Mouse (Mus musculus) adrenal gland, adult 8-10 months (tissue): ENCODE measurements at regions not wholly inside any gene's neighbourhood (a gene's known extent, or its start where the extent isn't known, plus 50 kb on each side); places are given as distances from the start of the nearest gene placed in this dataset.

ENCODE experiments used
- DNase-seq: peaks from one replicate; pipeline ENCODE4 v3.0.0; 2022

DNA sequence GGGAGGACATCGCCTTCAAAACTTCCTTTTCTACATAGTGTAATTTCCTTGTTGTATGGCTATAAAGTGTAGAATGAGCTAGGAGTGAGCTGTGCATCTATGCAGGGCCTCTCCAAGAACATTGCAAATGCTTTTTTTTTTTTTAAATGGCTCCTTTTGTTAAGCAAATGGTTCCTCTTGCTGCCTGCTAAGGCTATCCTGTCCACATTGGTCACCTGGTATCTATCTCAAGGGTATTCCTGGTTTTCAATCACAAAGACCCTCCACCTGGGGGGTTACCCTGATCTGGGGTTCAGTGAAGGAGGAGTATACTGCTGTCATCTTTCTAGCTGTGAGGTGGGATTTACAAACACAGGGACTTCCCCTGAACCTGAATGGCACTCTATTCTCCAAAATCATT lies 112.9 kb upstream of the Sall1 start:
- DNase-seq, result no peak

DNA sequence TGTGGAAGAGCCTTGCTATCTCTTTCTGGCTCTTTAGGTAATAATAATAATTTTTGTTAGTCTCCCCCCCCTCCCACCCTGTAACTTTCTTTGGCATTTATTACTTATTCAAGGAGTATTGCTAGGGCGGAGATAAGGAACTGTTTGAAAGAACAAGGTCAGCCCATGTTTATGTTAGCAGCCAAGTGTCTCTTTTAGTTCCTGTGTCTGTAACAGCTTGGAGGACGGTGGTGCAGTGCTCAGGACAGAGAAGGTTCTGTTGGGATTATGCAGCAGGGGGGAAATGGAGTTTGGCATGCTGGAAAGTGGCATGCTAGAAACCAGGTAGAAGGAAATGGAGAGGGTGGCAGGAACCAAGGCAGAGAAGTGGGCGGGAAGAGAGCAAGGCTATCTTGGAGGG lies 109.6 kb upstream of the Sall1 start:
- no peak for DNase-seq

- no peak for DNase-seq
Measured at GRCm38 (mm10) chr8:89152867-89153595, 109.1 kb upstream of the Sall1 start.

GRCm38 (mm10) chr8:89152331-89152730 lies 108.4 kb upstream of the Sall1 start:
- DNase-seq, result no peak

DNA sequence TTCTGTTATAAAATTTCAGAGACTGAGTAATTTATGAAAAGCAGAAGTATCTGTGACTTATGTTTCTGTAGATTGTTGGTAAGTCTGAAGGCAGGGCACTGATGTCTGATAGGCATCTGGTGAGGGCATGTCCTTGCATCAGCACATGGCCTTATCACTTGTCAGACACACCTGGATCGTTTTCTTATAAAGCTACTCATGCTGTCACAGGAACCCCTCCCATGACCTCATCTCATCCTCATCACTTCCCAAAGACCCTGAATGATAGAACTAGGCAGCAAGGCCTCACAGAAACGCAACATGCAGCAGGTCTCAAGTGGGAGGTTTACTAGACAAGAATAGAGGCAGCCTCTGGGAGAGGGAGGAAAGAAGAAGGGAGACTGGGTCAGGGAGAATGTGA lies 107.0 kb upstream of the Sall1 start:
- DNase-seq, result no peak

DNA sequence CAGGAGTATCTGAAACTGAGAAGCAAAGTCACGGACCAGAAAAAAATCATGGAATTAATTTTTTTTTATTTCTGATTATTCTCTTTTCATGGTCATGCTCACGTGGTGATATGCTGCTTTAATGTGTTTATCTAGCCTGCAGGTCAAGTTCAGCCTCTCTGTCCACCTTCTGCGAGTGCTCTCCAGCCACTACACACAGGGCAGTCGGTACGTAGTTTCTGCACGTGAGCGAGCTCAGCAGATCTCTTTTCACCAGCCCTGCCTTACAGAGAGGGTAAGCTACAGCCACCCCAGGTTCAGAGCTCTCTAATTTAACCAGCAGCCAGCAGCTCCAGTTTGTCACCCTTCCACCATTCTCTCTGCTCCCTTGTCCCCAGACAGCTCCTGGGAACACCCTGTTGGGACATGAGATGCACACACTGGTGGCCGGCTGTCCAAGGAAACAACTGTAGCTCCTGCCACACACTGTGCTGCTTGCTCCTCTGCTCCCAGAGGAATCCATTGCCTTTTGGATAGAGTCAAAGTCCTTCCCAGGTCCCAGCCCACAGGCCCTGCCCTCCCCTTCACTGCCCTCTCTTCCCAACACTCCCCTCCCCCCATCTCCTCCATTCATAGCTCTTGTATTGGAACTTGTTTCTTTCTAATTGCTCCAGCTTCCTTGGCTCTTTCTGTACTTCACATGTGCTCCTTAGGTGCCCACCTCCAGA lies 97.7 kb upstream of the Sall1 start:
- no peak for DNase-seq

- no peak for DNase-seq
Measured at GRCm38 (mm10) chr8:89139876-89140275, 95.9 kb upstream of the Sall1 start.

DNA sequence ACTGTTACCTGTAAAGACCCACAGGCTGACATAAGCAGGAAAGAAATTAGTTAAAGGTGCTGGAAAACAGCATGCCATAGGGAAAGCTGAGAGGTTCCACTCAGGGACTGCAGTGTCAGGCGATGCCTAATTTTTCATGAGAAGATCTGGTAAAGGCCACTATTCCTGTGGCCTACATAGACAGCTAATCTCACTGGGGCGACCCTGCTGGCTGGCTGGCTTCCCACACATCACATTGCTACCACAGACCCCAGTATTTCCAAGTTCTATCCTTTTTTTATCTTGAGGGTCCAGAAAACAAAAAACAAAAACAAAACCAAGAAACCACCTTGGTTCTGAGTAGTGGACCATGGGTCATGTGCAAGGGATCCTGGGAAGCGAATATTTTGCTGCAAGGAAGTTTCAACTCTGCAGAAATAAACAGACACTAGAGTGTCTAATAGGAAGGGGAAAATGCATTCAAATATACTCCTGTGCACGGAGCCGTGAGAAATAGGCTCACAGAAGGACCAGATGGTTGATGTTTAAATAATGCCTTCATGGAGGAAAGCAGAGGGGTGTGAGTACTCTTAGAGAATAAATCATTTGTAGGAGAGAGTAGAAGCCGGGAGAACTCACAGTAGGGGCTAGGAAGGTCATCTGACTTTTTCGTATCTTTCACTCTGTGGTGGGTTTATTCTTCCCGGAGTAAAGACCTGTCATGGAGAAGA lies 94.6 kb upstream of the Sall1 start:
- no peak for DNase-seq

DNA sequence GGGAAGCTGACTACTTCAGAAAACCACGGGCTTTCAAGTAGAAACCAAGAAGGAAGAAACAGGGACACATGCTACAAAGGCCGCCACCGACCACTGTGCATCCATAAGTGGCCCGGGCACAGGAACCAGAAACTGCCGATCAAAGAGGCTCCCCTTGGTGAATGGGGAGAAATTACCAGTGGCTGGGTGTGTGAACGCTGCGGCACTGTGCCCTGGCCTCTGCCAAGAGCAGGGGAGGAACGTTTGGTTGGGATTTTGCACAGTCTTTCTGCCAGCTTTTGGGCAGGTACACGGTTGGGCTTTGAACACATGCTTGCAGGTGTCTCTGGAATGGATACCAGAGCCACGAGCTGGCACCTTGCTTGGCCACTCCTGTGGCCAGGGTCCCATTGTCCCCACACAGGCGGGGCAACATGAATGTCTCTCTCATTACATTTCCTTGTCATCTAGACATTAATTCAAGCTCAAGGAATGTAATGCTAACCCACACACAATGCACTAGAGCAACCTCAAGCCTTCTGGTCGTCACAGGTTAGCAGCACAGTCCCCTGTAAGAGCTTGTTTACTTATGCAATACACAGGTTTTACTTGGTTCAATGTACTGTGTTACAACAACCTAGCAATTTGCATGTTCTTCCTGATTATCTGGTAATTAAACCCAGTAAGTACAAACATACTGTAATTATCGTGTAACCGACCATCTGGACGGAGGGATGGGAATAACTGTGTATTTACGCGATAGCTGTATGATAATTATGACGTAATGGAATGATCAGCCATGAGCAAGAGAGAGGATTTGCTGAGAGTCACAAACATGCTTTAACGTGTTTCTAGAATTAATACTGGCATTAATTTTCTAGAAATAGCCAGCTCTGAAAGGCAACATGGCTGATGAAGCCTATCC lies 90.9 kb upstream of the Sall1 start:
- DNase-seq, result no peak

DNA sequence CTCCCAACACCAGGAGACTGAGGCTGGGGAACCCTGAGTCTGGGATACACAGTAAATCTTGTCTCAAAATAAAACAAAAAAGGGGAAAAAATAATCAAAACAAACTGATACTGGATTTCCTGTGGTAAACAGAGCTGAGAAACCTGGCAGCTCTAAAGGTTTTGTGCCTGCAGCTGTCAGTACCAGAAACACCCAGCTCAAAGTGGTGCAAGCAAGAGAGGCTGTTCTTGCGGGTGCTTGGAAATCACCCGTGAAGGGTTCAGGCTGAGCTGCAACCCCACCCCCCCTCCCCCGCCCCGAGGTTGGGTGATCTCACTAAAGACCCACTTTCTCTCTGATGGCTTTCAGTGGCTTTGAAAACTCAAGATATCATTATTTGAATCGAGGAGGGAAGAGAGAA lies 90.1 kb upstream of the Sall1 start:
- DNase-seq, result no peak

DNA sequence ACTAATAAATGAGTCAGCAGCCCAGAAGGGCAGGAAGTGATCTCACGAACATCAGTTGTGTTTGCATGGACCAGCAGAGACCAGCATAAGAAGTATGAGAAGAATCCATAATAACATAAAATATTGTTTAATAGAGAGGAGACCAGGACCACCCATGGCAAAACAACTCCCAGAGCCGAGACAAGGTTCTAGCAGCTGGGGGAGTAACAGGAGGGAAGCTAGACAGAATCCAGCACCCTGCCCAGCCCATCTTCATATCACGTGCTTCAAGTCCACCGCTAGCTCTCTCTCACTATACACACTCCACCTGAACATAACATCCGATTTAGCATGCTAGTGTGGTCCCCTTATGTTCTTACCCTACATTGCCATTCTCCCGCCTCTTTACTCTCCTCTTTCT lies 77.1 kb upstream of the Sall1 start:
- no peak for DNase-seq

- no peak for DNase-seq
Measured at GRCm38 (mm10) chr8:89107895-89108660, 64.1 kb upstream of the Sall1 start.

DNA sequence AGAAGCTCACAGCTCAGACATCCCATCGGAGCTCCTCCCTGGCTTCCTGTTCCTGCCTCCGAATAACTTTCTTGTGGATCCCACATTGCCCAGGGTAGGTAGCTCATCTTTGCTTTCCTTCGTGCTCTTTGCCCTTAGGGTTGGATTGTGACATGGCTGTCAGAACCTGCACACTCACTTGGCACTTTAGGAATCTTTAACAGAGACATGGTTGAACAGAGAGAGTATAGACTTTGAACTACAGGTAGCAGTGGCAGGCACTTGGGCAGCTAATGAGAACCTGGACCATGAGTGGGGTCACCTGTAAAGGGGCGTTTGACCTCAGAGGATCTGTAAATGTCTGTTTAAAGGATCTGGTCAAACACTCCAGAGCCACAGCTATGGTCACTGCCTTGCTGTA lies 62.4 kb upstream of the Sall1 start:
- DNase-seq, result no peak

GRCm38 (mm10) chr8:89097396-89097795 lies 53.4 kb upstream of the Sall1 start:
- DNase-seq, result no peak
